Comparison of ENCODE assay signal across 8 mouse cellular contexts in the genomic region with DNA sequence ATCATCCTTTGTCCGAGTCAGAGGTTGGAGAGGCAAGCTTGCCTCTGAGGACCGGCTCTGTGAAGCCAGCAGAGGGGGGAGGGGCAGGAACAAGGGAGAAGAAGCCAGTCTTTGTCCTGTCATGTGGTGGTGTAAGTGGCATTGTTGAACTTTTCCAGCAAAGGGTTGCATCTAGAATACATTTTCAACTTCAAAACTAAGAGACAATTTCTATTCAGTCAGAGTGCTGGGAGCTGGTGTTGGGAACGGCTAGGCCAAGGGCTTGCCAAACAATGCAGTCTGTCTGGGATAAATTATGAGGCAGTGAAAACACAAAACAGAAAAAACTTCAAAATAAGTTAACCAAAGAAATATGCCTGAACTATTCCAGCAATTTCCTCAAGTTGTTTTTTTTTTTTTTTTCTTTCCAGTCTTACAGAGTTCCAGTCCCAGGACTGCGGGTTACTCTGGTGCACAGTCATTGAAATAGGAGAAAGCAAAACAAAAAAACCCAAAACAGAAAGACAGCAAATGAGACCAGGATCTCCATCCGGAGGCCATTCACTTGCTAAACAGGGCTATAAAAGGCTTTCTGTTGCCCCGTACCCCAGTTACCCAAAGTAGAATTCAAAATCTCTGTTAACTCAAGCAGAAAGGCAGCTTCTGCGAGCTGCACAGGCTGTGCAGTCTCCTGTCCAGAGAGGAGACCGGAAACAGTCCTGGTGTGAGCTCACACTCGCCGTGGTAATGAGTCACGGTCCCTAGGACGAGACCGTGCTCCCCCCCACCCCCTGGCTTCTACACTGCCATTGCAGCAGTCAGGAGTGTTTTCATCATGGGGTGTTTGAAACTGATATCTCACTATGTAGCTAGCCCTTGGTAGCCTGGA.
A peak's percentile ranks its signal among the peaks of the same experiment; 100 is the strongest.
DNase-seq lines count a peak whose midpoint lies in the region; ATAC-seq and TF ChIP-seq lines count a peak whose summit lies in the region.

No protein-coding gene starts in this region.

- H3K4me1 ChIP-seq in embryonic facial prominence, embryonic 11.5 days (ENCODE audit: control insufficient read depth, insufficient read depth, low read length): no peaks in the 10 kb centered on the region
- peaks cover 26% of the 10 kb centered on the region for H3K4me1 ChIP-seq in heart, embryonic 13.5 days
- no peaks in the 10 kb centered on the region for H3K4me1 ChIP-seq in small intestine, adult 2 months (ENCODE audit: control insufficient read depth, insufficient read depth, insufficient read length, low read length)

- no peak overlapping the region for H3K4me2 ChIP-seq in embryonic facial prominence, embryonic 11.5 days (ENCODE audit: low read depth, low read length)
- H3K4me2 ChIP-seq in heart, embryonic 13.5 days: no peak overlapping the region

- no peaks in the 10 kb centered on the region for H3K27me3 ChIP-seq in embryonic facial prominence, embryonic 11.5 days (ENCODE audit: control insufficient read depth, insufficient read depth, low read length)
- no peaks in the 10 kb centered on the region for H3K27me3 ChIP-seq in heart, embryonic 13.5 days (replicated peaks)
- H3K27me3 ChIP-seq in small intestine, adult 2 months (ENCODE audit: control insufficient read depth, insufficient read depth, low read length): no peaks in the 10 kb centered on the region

- DNase-seq in 3T3-L1 (ENCODE audit: low read depth, low spot score) (peak; percentile 93), ZHBTc4 (ENCODE audit: low read depth, low spot score) (peak; percentile 76)
- DNase-seq in embryonic facial prominence, embryonic 11.5 days (ENCODE audit: low spot score): peak; percentile 71
- peak; percentile 66 for DNase-seq in kidney, postnatal 14 days
- peak; percentile 35 for DNase-seq in lung, postnatal 14 days
- no peak for DNase-seq in ovary, postnatal 14 days (ENCODE audit: low spot score)

- no peak for TF ChIP-seq POLR2A in small intestine, adult 2 months (IDR thresholded peaks at IDR 0.05; ENCODE audit: low read depth, low read length)

- no peaks in the 10 kb centered on the region for H3K9me3 ChIP-seq in embryonic facial prominence, embryonic 11.5 days (replicated peaks; ENCODE audit: control insufficient read depth, low read length)
- H3K9me3 ChIP-seq in heart, embryonic 13.5 days: no peaks in the 10 kb centered on the region

- H3K36me3 ChIP-seq in embryonic facial prominence, embryonic 11.5 days (replicated peaks; ENCODE audit: control insufficient read depth, insufficient read depth, low read depth, low read length): no peaks in the 10 kb centered on the region; the same call in 1 of the 2 replicates
- H3K36me3 ChIP-seq in heart, embryonic 13.5 days: peaks cover 43% of the 10 kb centered on the region
- no peaks in the 10 kb centered on the region for H3K36me3 ChIP-seq in small intestine, adult 2 months (ENCODE audit: control insufficient read depth, insufficient read depth, low read length)

- peak overlapping the region; percentile 74 for H3K27ac ChIP-seq in embryonic facial prominence, embryonic 11.5 days (replicated peaks; ENCODE audit: low read depth, low read length)
- H3K27ac ChIP-seq in heart, embryonic 13.5 days (replicated peaks): peak overlapping the region; percentile 82
- 0 out of 2 replicates have a peak overlapping the region, but pooled peaks have one; percentile 27 for H3K27ac ChIP-seq in small intestine, adult 2 months (ENCODE audit: insufficient read depth, low read depth, low read length)

- H3K9ac ChIP-seq in embryonic facial prominence, embryonic 11.5 days (replicated peaks; ENCODE audit: low read length): no peak overlapping the region; the same call in 1 of the 2 replicates
- 0 out of 2 replicates have a peak overlapping the region, but pooled peaks have one; percentile 6 for H3K9ac ChIP-seq in heart, embryonic 13.5 days

- no peak for TF ChIP-seq CTCF in small intestine, adult 2 months (IDR thresholded peaks at IDR 0.05; ENCODE audit: extremely low read depth, insufficient read length, insufficient replicate concordance, low read depth, low read length)

- peak; percentile 37; the same call in 1 of the 2 replicates for ATAC-seq in embryonic facial prominence, embryonic 11.5 days (replicated peaks; ENCODE audit: insufficient number of reproducible peaks, low FRiP score, low TSS enrichment, low read depth)
- ATAC-seq in heart, embryonic 13.5 days (ENCODE audit: extremely low read depth, insufficient number of reproducible peaks, low FRiP score, low TSS enrichment): no peak; the same call in 1 of the 2 replicates

- H3K4me3 ChIP-seq in embryonic facial prominence, embryonic 11.5 days (ENCODE audit: low read depth, low read length): no peak overlapping the region
- no peak overlapping the region for H3K4me3 ChIP-seq in heart, embryonic 13.5 days
- no peak overlapping the region for H3K4me3 ChIP-seq in small intestine, adult 2 months (ENCODE audit: low read depth, low read length)

- 12% methylated on average over 13 of the region's 13 CpGs for WGBS in embryonic facial prominence, embryonic 11.5 days
- WGBS in heart, embryonic 13.5 days: 48% methylated on average over 13 of the region's 13 CpGs
- WGBS in small intestine, adult 2 months: 69% methylated on average over 13 of the region's 13 CpGs

Comparison
In these comparisons a context has a peak if more than half of its experiments do, and no peak if none do; other contexts are left out.
1. H3K27ac ChIP-seq: peak in every context shown above with its lines; median percentile 82 in heart, embryonic 13.5 days; 74 in embryonic facial prominence, embryonic 11.5 days; 27 in small intestine, adult 2 months.